Mouse (Mus musculus) spleen, adult 2 months (tissue): ENCODE measurements around the gene Crtc1.

Source experiments
- CTCF ChIP-seq: fragments of 200-500 bp; IDR thresholded peaks from 2 replicates; pipeline ENCODE4 v1.5.1; 2011; ENCODE audit warnings: mild to moderate bottlenecking, inconsistent platforms; ENCODE audit not compliant: insufficient read depth, insufficient read length, insufficient replicate concordance; ENCODE audit errors: extremely low read depth
- POLR2A ChIP-seq: fragments of 200-500 bp; IDR thresholded peaks from 2 replicates; pipeline ENCODE4 v1.6.1; 2011; ENCODE audit warnings: low read depth, low read length, inconsistent platforms

DNA sequence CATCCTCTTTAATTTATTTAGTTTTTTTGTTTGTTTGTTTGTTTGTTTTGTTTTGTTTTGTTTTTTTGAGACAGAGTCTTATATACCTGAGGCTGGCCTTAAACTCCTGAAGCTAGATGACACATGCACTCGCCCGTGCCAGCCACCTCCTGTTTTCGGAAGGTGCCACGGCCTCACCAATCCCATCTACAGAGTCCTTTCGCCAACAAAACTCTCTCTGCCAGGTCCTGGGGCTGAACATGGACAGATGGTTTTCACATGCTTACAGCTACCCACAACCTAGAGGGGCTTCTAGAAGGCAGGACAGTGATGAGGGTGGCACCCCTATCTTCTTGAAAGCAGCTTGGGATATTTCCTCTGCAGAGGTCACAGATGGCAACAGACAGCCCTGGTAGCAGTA is 4.2 kb downstream of the Crtc1 start:
- no peak for TF ChIP-seq POLR2A
- no peak for TF ChIP-seq CTCF
